Mouse (Mus musculus) heart, embryonic 16.5 days (tissue): Measurements from ENCODE around the gene Usp15. TPM values are rescaled to one million over a fixed set of nuclear protein-coding genes. Genes with fewer than 3 reads are reported as not detected.

ENCODE experiments used
- ATAC-seq: fragments of 200-750 bp; cut with Nextera tagmentation; replicated peaks from 2 replicates; pipeline ENCODE4 v1.8.0; 2017; ENCODE audit warnings: moderate number of reproducible peaks; ENCODE audit not compliant: insufficient read depth, low FRiP score; ENCODE audit errors: extremely low read depth
- H3K27ac ChIP-seq: fragments of 300-500 bp; sonication (generic); 2 replicates; pipeline ENCODE4 v1.5.1; 2014; ENCODE audit warnings: mild to moderate bottlenecking, low read length, control low read depth, moderate library complexity
- H3K27me3 ChIP-seq: fragments of 300-500 bp; sonication (generic); 2 replicates; pipeline ENCODE4 v1.6.1; 2014; ENCODE audit warnings: low read length, mixed read lengths; ENCODE audit not compliant: control insufficient read depth, insufficient read depth
- H3K36me3 ChIP-seq: fragments of 300-500 bp; sonication (generic); 2 replicates; pipeline ENCODE4 v1.6.1; 2014; ENCODE audit not compliant: control insufficient read depth, insufficient read depth
- H3K4me1 ChIP-seq: fragments of 300-500 bp; sonication (generic); 2 replicates; pipeline ENCODE4 v1.6.1; 2014; ENCODE audit warnings: low read length, mixed read lengths; ENCODE audit not compliant: control insufficient read depth, insufficient read depth
- H3K4me2 ChIP-seq: fragments of 300-500 bp; sonication (generic); 2 replicates; pipeline ENCODE4 v1.6.1; 2014; ENCODE audit warnings: low read depth, mild to moderate bottlenecking, control low read depth, low read length
- H3K4me3 ChIP-seq: fragments of 300-500 bp; sonication (generic); 2 replicates; pipeline ENCODE4 v1.5.1; 2014; ENCODE audit warnings: mild to moderate bottlenecking, control low read depth, low read length
- H3K9ac ChIP-seq: fragments of 300-500 bp; sonication (generic); 2 replicates; pipeline ENCODE4 v1.6.1; 2014; ENCODE audit warnings: low read length, control low read depth
- H3K9me3 ChIP-seq: fragments of 300-500 bp; sonication (generic); replicated peaks from 2 replicates; pipeline ENCODE4 v1.6.1; 2016; ENCODE audit warnings: low read length; ENCODE audit not compliant: control insufficient read depth
- WGBS: fragments of 180-500 bp; shearing (Covaris S2); extraction: QIAGEN DNeasy Blood & Tissue Kit; methylation state at CpG from one replicate; pipeline ENCODE4 v1.1.7; 2014; 5-methylcytosine and 5-hydroxymethylcytosine counted together
- polyA plus RNA-seq: library from polyadenylated mRNA; unstranded; fragments of >200 nt; fragmentation: Nextera tagmentation; extraction: Ambion mirVana; gene quantifications from 2 replicates; pipeline ENCODE4 v1.2.1, GENCODE M21; 2015

The Usp15 gene
- polyA plus RNA-seq, 1 experiment from 2014 or later = 66.0 TPM

GRCm38 (mm10) chr10:123131487-123131886, 65.3 kb downstream of the Usp15 start:
- H3K9me3 ChIP-seq = no peaks in the 10 kb centered on the region
- H3K27ac ChIP-seq = no peak overlapping the region
- WGBS = 91% methylated on average over 10 of the region's 10 CpGs
- peaks cover 41% of the 10 kb centered on the region for H3K36me3 ChIP-seq
- H3K4me3 ChIP-seq = no peak overlapping the region
- no peak overlapping the region for H3K4me2 ChIP-seq
- no peaks in the 10 kb centered on the region for H3K4me1 ChIP-seq
- no peaks in the 10 kb centered on the region for H3K27me3 ChIP-seq
- H3K9ac ChIP-seq = no peak overlapping the region
- no peak for ATAC-seq

- Histone ChIP-seq H3K27ac (no peak overlapping the region), H3K9me3 (no peaks in the 10 kb centered on the region), H3K27me3 (no peaks in the 10 kb centered on the region), H3K4me3 (no peak overlapping the region), H3K4me2 (no peak overlapping the region), H3K36me3 (peaks cover 67% of the 10 kb centered on the region), H3K9ac (no peak overlapping the region), H3K4me1 (no peaks in the 10 kb centered on the region)
- 94% methylated on average over 14 of the region's 14 CpGs for WGBS
- ATAC-seq = no peak
These were observed 76.0 kb downstream of the Usp15 start for GRCm38 (mm10) chr10:123120666-123121392.

GRCm38 (mm10) chr10:123116861-123117260, 79.9 kb downstream of the Usp15 start:
- H3K4me1 ChIP-seq = no peaks in the 10 kb centered on the region
- peaks cover 55% of the 10 kb centered on the region for H3K36me3 ChIP-seq
- H3K27ac ChIP-seq = no peak overlapping the region
- no peak overlapping the region for H3K4me2 ChIP-seq
- 79% methylated on average over 14 of the region's 14 CpGs for WGBS
- no peak overlapping the region for H3K4me3 ChIP-seq
- no peak for ATAC-seq
- H3K27me3 ChIP-seq = no peaks in the 10 kb centered on the region
- no peak overlapping the region for H3K9ac ChIP-seq
- no peaks in the 10 kb centered on the region for H3K9me3 ChIP-seq

GRCm38 (mm10) chr10:123113466-123113865, 83.3 kb downstream of the Usp15 start:
- H3K36me3 ChIP-seq = peaks cover 36% of the 10 kb centered on the region
- WGBS = 94% methylated on average over 8 of the region's 8 CpGs
- ATAC-seq = no peak

GRCm38 (mm10) chr10:123112787-123113168, 84.0 kb downstream of the Usp15 start:
- Histone ChIP-seq H3K36me3 (peaks cover 35% of the 10 kb centered on the region), H3K4me1 (peaks cover 4% of the 10 kb centered on the region; the same call in 1 of the 2 replicates), H3K4me3 (no peak overlapping the region), H3K9ac (no peak overlapping the region), H3K4me2 (no peak overlapping the region), H3K9me3 (no peaks in the 10 kb centered on the region), H3K27ac (no peak overlapping the region), H3K27me3 (no peaks in the 10 kb centered on the region)
- 89% methylated on average over 9 of the region's 9 CpGs for WGBS
- ATAC-seq = no peak

More at GRCm38 (mm10) chr10:123113466-123113865, 83.3 kb downstream of the Usp15 start:
- no peak overlapping the region for H3K27ac ChIP-seq
- no peaks in the 10 kb centered on the region for H3K4me1 ChIP-seq
- H3K27me3 ChIP-seq = no peaks in the 10 kb centered on the region
- H3K9me3 ChIP-seq = no peaks in the 10 kb centered on the region
- H3K4me3 ChIP-seq = no peak overlapping the region
- H3K9ac ChIP-seq = no peak overlapping the region
- H3K4me2 ChIP-seq = no peak overlapping the region

- peaks cover 30% of the 10 kb centered on the region for H3K36me3 ChIP-seq
These were observed 84.6 kb downstream of the Usp15 start for GRCm38 (mm10) chr10:123112056-123112786.

GRCm38 (mm10) chr10:123110548-123110947, 86.2 kb downstream of the Usp15 start:
- no peaks in the 10 kb centered on the region for H3K9me3 ChIP-seq
- no peaks in the 10 kb centered on the region for H3K27me3 ChIP-seq
- H3K27ac ChIP-seq = no peak overlapping the region
- H3K4me1 ChIP-seq = peaks cover 4% of the 10 kb centered on the region; the same call in 1 of the 2 replicates
- H3K4me2 ChIP-seq = no peak overlapping the region
- ATAC-seq = no peak
- 65% methylated on average over 11 of the region's 11 CpGs for WGBS
- H3K4me3 ChIP-seq = no peak overlapping the region
- H3K36me3 ChIP-seq = peaks cover 21% of the 10 kb centered on the region
- no peak overlapping the region for H3K9ac ChIP-seq

More at GRCm38 (mm10) chr10:123112056-123112786, 84.6 kb downstream of the Usp15 start:
- no peaks in the 10 kb centered on the region for H3K9me3 ChIP-seq
- no peaks in the 10 kb centered on the region for H3K27me3 ChIP-seq
- no peak overlapping the region for H3K9ac ChIP-seq
- 85% methylated on average over 11 of the region's 11 CpGs for WGBS
- peaks cover 4% of the 10 kb centered on the region; the same call in 1 of the 2 replicates for H3K4me1 ChIP-seq
- no peak for ATAC-seq
- H3K4me2 ChIP-seq = no peak overlapping the region
- no peak overlapping the region for H3K4me3 ChIP-seq
- no peak overlapping the region for H3K27ac ChIP-seq

- ATAC-seq = no peak
- 67% methylated on average over 1 of the region's 1 CpGs for WGBS
- Histone ChIP-seq H3K4me1 (peaks cover 4% of the 10 kb centered on the region; the same call in 1 of the 2 replicates), H3K4me3 (no peak overlapping the region), H3K4me2 (no peak overlapping the region), H3K27me3 (no peaks in the 10 kb centered on the region), H3K36me3 (peaks cover 10% of the 10 kb centered on the region; the same call in 1 of the 2 replicates), H3K9me3 (no peaks in the 10 kb centered on the region), H3K27ac (no peak overlapping the region), H3K9ac (no peak overlapping the region)
These were observed 88.3 kb downstream of the Usp15 start for GRCm38 (mm10) chr10:123108527-123108926.

GRCm38 (mm10) chr10:123108121-123108520, 88.7 kb downstream of the Usp15 start:
- H3K9me3 ChIP-seq = no peaks in the 10 kb centered on the region
- no peak overlapping the region for H3K4me3 ChIP-seq
- H3K27me3 ChIP-seq = no peaks in the 10 kb centered on the region
- no peak overlapping the region for H3K27ac ChIP-seq
- no peak for ATAC-seq
- H3K4me2 ChIP-seq = no peak overlapping the region
- peaks cover 4% of the 10 kb centered on the region; the same call in 1 of the 2 replicates for H3K4me1 ChIP-seq
- no peak overlapping the region for H3K9ac ChIP-seq
- WGBS = 90% methylated on average over 5 of the region's 5 CpGs
- H3K36me3 ChIP-seq = peaks cover 8% of the 10 kb centered on the region; the same call in 1 of the 2 replicates
